Mouse (Mus musculus) c-Kit-positive CD71-positive TER-119-positive erythroid progenitor cells, embryonic 14.5 days (primary cell): ENCODE measurements around the gene Afdn.
"Not testable (repeated sequence)": the region's sequence is repeated elsewhere in the genome, so short reads cannot be mapped to it uniquely, and the experiment has no call there.

Experiments
- DNase-seq: peaks from one replicate; pipeline ENCODE4 v3.0.0-alpha.2; 2013; ENCODE audit warnings: low spot score

Gene Afdn

GRCm38 (mm10) chr17:13777676-13778075 lies 17.3 kb downstream of the Afdn start:
- no peak for DNase-seq

GRCm38 (mm10) chr17:13778865-13779264 lies 18.5 kb downstream of the Afdn start:
- no peak for DNase-seq

- DNase-seq = no peak
Observed at GRCm38 (mm10) chr17:13781948-13782347, 21.6 kb downstream of the Afdn start.

- DNase-seq = no peak
Observed at GRCm38 (mm10) chr17:13783469-13783868, 23.1 kb downstream of the Afdn start.

GRCm38 (mm10) chr17:13790033-13790432 lies 29.7 kb downstream of the Afdn start:
- DNase-seq = not testable (repeated sequence)

- DNase-seq = no peak
Observed at GRCm38 (mm10) chr17:13797691-13798090, 37.4 kb downstream of the Afdn start.

GRCm38 (mm10) chr17:13802836-13803408 lies 42.6 kb downstream of the Afdn start:
- no peak for DNase-seq

GRCm38 (mm10) chr17:13806016-13806415 lies 45.7 kb downstream of the Afdn start:
- DNase-seq = no peak

- no peak for DNase-seq
Observed at GRCm38 (mm10) chr17:13817789-13818188, 57.5 kb downstream of the Afdn start.

- no peak for DNase-seq
Observed at GRCm38 (mm10) chr17:13819342-13819741, 59.0 kb downstream of the Afdn start.

GRCm38 (mm10) chr17:13820676-13821075 lies 60.3 kb downstream of the Afdn start:
- DNase-seq = no peak

GRCm38 (mm10) chr17:13825421-13825820 lies 65.1 kb downstream of the Afdn start:
- no peak for DNase-seq

GRCm38 (mm10) chr17:13830234-13830633 lies 69.9 kb downstream of the Afdn start:
- no peak for DNase-seq

GRCm38 (mm10) chr17:13830636-13831341 lies 70.5 kb downstream of the Afdn start:
- DNase-seq = no peak

GRCm38 (mm10) chr17:13835876-13836275 lies 75.5 kb downstream of the Afdn start:
- DNase-seq = peak; percentile 20

GRCm38 (mm10) chr17:13850175-13850574 lies 89.8 kb downstream of the Afdn start:
- no peak for DNase-seq

- not testable (repeated sequence) for DNase-seq
Observed at GRCm38 (mm10) chr17:13853883-13854282, 93.5 kb downstream of the Afdn start.

- DNase-seq = no peak
Observed at GRCm38 (mm10) chr17:13855396-13855795, 95.1 kb downstream of the Afdn start.

GRCm38 (mm10) chr17:13856429-13857090 lies 96.2 kb downstream of the Afdn start:
- no peak for DNase-seq

GRCm38 (mm10) chr17:13865340-13865739 lies 105.0 kb downstream of the Afdn start:
- no peak for DNase-seq

GRCm38 (mm10) chr17:13866951-13867351 lies 106.6 kb downstream of the Afdn start:
- DNase-seq = no peak

GRCm38 (mm10) chr17:13867475-13867874 lies 107.1 kb downstream of the Afdn start:
- no peak for DNase-seq

GRCm38 (mm10) chr17:13870236-13870635 lies 109.9 kb downstream of the Afdn start:
- DNase-seq = no peak
